Mouse (Mus musculus): Measurements from ENCODE around the gene Fcgr1.

- TF ChIP-seq CTCF (IDR thresholded peaks at IDR 0.05; ENCODE audit: low read depth, low read length) (no peak), POLR2A (IDR thresholded peaks at IDR 0.05; ENCODE audit: insufficient read depth, low read length) (no peak), EP300 (IDR thresholded peaks at IDR 0.05; ENCODE audit: insufficient read depth, low read depth, low read length) (0 out of 2 replicates have a peak, but pooled peaks have one; percentile 7)
Observed at GRCm38 (mm10) chr3:96332631-96333395, 39.0 kb upstream of the Fcgr1 start.
